Mouse (Mus musculus): ENCODE results near the gene Tmem245.

The Tmem245 gene

GRCm38 (mm10) chr4:56867761-56868160 lies 79.5 kb downstream of the Tmem245 start:
- no peak for DNase-seq (ENCODE audit: extremely low read depth, low read depth, low spot score)

DNA sequence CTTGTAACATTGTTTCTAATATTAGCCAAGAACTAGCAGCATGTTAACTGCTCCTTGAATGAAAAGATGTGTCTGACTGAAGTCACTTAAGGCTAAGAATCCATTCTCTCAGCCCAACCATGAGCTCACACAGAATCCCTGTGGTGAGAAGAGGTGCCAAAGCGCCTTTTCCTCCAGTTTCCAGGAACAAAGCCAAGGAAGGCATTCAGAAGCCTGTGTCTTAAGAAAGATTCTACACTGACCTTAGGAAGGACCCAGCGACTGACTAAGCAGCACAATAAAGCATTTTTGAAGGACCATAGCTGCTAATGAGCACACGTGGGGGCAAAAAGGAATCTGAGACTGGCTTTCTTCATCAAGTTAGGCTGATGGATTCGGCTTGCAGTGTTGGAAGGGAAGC lies 81.3 kb downstream of the Tmem245 start:
- no peak for DNase-seq (ENCODE audit: extremely low read depth, low read depth, low spot score)

- no peak for DNase-seq (ENCODE audit: extremely low read depth, low read depth, low spot score)
Measured at GRCm38 (mm10) chr4:56865003-56865511, 82.2 kb downstream of the Tmem245 start, which contains the start of gene Ctnnal1. Ctnnal1 (minus strand) TSS chr4:56865188.

GRCm38 (mm10) chr4:56864417-56865001 lies 82.7 kb downstream of the Tmem245 start:
- no peak for DNase-seq (ENCODE audit: extremely low read depth, low read depth, low spot score)

DNA sequence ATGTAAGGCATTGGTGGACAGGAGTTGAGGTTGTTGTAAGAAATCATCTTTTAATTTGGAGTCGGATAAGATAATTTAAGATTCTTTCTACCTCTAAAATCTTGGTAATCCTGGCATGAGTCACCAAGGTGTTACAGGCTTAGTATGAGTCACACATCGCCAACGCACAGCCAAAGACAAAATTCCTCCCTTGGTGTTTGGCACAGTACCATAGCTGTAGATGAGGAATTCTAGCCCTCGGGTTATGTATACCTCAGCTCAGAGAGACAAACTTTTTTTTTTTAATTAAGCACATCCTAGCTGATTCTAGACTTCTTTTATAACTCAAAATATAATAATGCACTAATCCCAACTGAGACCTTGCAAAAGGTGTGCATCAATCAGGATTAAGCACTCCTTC lies 83.2 kb downstream of the Tmem245 start:
- DNase-seq (ENCODE audit: extremely low read depth, low read depth, low spot score), result no peak

- no peak for DNase-seq (ENCODE audit: extremely low read depth, low read depth, low spot score)
Measured at GRCm38 (mm10) chr4:56861551-56861950, 85.7 kb downstream of the Tmem245 start.

GRCm38 (mm10) chr4:56858733-56859132 lies 88.5 kb downstream of the Tmem245 start:
- no peak for DNase-seq (ENCODE audit: extremely low read depth, low read depth, low spot score)

DNA sequence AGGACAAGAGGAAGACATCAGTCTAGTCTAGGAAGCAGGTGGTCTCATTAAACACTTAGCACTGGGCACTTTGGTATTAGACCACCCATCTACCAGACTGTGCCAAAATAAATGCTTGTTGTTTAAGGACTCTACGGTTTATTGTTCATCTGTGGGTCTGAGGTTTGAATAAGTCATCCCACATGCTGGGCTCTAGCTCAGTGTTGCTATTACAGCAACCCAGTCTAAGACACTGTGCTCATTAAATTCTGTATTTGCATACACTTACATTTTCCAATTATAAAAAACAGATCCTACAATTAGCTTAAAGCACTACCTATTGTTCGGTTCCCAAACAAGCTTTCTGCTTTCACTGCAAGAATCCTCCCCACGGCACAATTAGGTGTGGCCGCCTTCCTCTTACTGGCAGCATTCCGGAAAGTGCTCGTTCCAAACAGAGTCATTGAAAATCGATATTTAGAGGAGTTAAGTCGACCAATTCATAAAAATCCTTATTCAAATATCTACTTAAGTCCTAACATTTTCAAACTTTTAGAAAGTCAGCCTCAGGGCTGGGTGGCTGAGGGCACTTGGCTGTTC lies 90.8 kb downstream of the Tmem245 start:
- DNase-seq (ENCODE audit: extremely low read depth, low read depth, low spot score), result no peak

GRCm38 (mm10) chr4:56855935-56856334 lies 91.3 kb downstream of the Tmem245 start:
- DNase-seq (ENCODE audit: extremely low read depth, low read depth, low spot score), result no peak

DNA sequence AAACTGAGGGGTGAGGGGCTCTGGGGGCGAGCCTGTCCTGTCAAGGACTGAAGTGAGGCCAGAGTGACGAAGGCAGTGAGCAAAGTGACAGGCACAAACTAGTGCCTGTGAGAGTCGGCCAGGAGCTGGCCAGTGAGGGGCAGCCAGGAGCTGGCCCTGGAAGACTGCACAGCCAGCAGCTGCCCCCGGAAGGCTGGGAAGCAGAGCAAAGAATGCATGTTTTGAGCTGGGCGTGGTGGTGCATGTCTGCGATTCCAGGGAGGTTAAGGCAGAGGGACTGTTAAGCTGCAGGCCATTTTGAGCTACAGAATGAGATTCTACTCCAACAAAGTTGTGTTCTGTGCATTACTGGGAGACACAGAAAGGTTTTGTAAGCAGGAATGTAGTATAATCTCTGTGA lies 96.5 kb downstream of the Tmem245 start:
- no peak for DNase-seq (ENCODE audit: extremely low read depth, low read depth, low spot score)

DNA sequence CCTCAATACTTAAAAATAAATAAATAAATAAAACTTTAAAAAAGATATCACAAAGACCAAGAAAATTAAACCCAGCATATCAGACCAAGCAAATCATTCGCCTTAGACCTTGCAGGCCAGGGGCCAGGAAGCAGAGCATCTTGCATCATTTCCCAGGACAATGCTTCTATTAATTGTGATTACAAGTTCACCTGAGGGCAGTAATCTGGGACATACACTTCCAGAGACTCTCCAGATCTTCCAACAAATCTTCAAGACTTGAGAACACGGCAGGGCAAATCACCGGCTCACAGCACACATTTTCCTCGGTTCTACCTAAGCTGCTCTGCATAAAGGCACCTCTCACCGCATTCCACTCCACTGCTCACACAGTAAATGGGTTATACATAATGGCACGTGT lies 99.2 kb downstream of the Tmem245 start:
- DNase-seq (ENCODE audit: extremely low read depth, low read depth, low spot score), result peak; percentile 92

DNA sequence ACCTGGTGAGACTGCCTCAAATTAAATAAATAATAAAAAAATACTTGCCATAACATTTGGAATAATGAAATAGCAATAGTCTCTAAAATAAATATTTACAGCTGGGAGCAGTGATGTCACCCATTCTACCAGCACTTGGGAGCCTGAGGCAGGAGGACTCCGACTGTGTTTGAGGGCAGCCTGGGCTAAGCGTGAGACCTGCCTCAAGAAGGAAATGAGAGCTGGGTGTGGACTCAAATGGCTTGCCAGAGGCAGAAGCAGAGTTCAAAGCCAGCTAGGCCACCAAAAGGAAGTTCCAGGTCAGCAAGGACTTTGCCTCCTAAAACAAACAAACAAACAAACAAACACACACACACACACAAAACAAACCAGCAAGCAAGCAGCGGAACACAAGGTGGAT lies 99.8 kb downstream of the Tmem245 start:
- DNase-seq (ENCODE audit: extremely low read depth, low read depth, low spot score), result no peak

GRCm38 (mm10) chr4:56845896-56846533 lies 101.2 kb downstream of the Tmem245 start:
- no peak for DNase-seq (ENCODE audit: extremely low read depth, low read depth, low spot score)

DNA sequence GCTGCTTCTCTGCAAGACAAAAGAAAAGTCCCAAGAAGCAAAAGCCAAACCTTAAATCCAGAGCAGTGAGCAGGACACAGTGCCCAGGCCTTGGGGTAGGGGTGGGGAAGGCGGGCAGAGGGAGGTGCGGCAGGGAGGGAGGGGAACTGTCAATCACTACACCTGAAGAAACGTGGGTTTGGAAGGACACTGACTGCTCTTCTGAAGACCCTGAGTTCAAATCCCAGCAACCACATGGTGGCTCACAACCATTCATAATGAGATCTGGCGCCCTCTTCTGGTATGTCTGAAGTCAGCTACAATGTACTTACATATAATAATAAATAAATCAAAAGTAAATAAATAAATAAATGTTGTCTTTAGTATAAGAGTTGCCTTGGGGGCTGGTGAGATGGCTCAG lies 102.3 kb downstream of the Tmem245 start:
- no peak for DNase-seq (ENCODE audit: extremely low read depth, low read depth, low spot score)

DNA sequence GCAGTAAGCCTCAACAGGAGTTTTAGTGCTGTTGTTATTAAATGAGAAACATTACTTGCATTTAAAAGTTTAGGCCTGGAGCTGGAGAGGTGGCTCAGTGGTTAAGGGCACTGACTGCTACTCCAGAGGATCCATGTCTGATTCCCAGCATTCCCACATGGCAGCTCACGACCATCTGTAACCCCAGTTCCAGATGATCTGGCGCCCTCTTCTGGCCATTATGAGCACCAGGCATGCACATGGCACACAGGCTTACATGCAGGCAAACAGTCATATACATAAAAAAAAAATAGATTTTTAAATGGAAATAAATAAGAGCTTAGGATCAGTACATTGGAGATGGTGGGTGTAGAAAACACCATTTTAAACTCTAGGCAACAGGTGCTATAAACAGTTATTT lies 103.3 kb downstream of the Tmem245 start:
- DNase-seq (ENCODE audit: extremely low read depth, low read depth, low spot score), result no peak

DNA sequence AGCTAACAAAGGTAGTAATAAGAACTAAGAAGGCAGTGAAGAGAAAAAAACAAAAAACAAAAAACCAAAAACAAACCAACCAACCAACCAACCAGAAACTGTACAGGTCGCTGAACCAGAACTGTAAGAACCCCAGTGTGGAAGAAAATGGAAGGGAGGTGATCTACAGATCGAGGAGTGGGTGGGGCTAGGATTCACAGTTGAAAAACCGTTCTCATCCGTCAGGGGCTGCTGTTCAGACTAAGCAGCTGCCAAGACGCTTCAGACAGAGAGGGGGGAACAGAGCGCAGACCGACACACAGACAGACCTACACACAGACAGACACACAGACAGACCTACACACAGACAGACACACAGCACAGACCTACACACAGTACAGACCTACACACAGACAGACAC lies 104.7 kb downstream of the Tmem245 start:
- DNase-seq (ENCODE audit: extremely low read depth, low read depth, low spot score), result no peak

DNA sequence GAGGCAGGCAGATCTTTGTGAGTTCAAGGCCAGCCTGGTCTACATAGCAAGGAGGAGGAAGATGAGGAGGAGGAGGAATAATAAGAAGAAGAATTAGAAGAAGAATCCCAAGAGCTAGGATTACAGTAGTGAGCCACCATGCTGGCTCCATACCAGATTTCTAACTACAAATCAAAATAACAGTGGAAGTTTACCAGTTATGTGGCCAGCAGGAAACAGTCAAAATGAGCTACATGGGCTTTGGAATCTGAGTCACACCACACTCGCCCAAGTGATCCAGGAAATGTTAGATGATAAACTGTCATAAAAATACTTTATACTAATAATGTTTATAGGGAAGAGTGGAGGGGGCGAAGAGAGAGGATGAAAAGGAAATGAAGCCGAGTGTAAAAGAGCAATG lies 106.9 kb downstream of the Tmem245 start:
- DNase-seq (ENCODE audit: extremely low read depth, low read depth, low spot score), result no peak

GRCm38 (mm10) chr4:56837661-56838060 lies 109.6 kb downstream of the Tmem245 start:
- no peak for DNase-seq (ENCODE audit: extremely low read depth, low read depth, low spot score)

DNA sequence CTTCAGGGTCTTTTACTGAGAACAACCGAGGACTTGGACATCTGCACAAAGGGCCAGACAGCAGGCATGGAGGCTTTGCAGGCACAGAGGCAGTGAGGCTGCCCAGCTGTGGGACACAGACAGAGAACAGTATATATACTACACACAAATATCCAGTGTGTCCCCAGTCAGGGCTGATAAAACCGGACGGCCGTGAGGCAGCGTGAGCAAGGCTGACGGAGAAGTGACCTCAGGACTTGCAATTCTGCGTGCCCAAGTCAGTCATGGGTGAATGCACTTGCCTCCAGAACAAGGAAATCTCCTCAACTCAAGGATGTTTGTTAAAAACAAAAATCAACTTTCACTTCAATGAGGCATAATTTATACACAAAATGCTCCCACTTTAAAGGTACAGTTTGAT lies 115.2 kb downstream of the Tmem245 start:
- DNase-seq (ENCODE audit: extremely low read depth, low read depth, low spot score), result no peak

DNA sequence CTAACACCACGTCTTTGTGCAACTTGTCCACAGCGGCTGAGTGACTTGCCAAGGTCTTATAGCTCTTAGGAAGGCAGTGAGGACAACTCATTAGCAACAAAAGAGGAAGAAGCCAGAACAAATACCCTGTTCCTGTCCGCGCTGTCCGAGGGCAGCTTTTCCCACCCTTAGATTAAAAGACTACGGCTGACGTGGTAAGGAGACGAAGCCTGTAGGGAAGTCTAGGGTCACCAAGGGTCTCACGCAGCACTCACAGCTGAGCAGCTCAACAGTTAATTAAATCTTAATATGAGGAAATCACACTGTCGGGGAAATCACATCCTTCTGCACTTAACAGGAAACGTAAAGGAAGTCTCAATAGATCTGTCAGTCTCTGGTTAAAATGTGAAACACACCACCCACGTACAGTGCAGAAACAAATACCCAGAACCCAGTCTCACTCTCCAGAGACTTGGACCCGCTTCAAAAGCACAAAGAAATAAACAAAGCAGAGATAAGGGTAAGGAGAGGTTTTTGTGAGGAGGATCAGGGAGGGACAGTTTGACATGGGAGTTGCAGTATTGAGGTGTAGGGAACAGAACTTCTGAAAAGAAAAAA lies 116.1 kb downstream of the Tmem245 start:
- DNase-seq (ENCODE audit: extremely low read depth, low read depth, low spot score), result no peak

GRCm38 (mm10) chr4:56829511-56829921 lies 117.7 kb downstream of the Tmem245 start:
- DNase-seq (ENCODE audit: extremely low read depth, low read depth, low spot score), result no peak

DNA sequence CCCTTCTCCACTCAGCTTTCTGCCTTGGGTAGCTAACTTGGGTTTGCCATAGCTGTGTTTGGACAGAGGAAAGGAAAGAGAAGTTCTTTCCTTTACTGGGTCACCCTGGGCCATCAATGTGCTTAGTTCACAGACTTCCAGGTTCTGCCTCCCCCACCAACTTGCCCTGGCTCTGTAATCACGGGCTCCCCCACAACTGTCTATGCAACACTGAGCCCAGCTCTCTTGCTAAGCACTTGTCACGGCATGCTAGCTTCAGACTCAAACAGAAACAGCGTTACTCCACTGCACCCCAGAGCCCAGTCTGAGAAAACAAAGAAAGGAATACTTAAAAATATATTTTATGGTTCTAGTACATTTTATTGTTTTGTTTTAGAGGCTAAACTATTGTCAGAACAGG lies 118.3 kb downstream of the Tmem245 start:
- no peak for DNase-seq (ENCODE audit: extremely low read depth, low read depth, low spot score)

Measured in fat pad, adult 2 months (tissue).